Mouse (Mus musculus) brain, embryonic 14.5 days (tissue): ENCODE measurements around the gene Col4a3. TPM values are rescaled to one million over a fixed set of nuclear protein-coding genes. Genes with fewer than 3 reads are reported as not detected.

Experiments
- DNase-seq: peaks from one replicate; pipeline ENCODE4 v3.0.0-alpha.2; 2011; ENCODE audit warnings: low read depth
- CTCF ChIP-seq: fragments of 200-500 bp; IDR thresholded peaks from 2 replicates; pipeline ENCODE4 v1.5.1; 2012; ENCODE audit warnings: inconsistent platforms, mild to moderate bottlenecking, moderate library complexity, borderline replicate concordance; ENCODE audit not compliant: insufficient read depth, insufficient read length; ENCODE audit errors: extremely low read depth
- POLR2A ChIP-seq: fragments of 200-500 bp; IDR thresholded peaks from 2 replicates; pipeline ENCODE4 v1.6.1; 2012; ENCODE audit warnings: mild to moderate bottlenecking, inconsistent platforms, borderline replicate concordance; ENCODE audit not compliant: poor library complexity, insufficient read depth, insufficient read length, severe bottlenecking; ENCODE audit errors: extremely low read depth
- polyA plus RNA-seq: library from polyadenylated mRNA; depleted of rRNA; stranded (reverse); fragments of >200 nt; gene quantifications from 2 replicates; pipeline ENCODE4 v1.2.3, GENCODE M21; 2012

Col4a3 gene
- polyA plus RNA-seq, 1 experiment: 0.25 TPM

DNA sequence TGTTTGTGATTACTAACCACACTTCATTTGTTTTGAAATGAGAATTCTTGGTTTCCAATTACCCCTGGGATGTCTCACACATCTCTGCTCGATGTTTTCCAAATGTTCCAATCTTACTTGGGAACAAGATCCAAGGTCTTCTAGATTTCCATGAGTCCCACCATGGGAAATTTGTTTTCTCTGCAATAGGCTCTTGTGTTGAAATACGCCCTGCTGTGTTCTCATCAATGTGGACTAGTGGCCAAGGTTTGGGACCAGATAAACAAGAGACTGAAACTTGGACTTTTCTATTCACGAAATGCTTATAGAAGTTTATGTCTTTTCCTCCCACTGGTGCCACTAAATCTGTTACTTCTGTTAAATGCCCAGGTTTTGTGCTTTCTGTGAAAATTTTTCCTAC, 11.0 kb upstream of the Col4a3 start:
- TF ChIP-seq CTCF (no peak), POLR2A (no peak)
- DNase-seq: no peak

- DNase-seq: no peak
Measured at GRCm38 (mm10) chr1:82576182-82576581, 10.5 kb upstream of the Col4a3 start.

GRCm38 (mm10) chr1:82577339-82577738, 9.4 kb upstream of the Col4a3 start:
- no peak for DNase-seq
- TF ChIP-seq POLR2A (no peak), CTCF (no peak)

More at GRCm38 (mm10) chr1:82576182-82576581, 10.5 kb upstream of the Col4a3 start:
- TF ChIP-seq POLR2A (no peak), CTCF (0 out of 2 replicates have a peak, but pooled peaks have one; percentile 15)

DNA sequence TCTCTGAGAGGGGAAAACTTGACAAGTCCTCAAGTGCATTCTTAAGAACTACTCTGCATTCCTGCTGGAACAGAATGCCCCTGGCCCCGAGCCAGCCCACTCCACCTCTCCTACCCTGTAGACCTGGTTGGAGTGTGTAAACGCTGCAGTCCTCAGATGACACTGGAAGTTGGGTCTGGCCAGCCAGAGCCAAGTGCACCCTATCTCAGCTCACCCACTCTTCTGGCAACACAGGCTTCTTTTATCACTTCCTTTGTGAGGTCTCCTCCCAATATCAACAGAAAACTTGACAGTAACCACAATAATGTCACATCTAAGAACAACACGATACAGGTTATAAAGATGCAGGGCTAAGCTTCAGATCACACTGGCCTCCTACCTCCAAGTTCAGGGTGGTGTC, 8.8 kb upstream of the Col4a3 start:
- DNase-seq: no peak

DNA sequence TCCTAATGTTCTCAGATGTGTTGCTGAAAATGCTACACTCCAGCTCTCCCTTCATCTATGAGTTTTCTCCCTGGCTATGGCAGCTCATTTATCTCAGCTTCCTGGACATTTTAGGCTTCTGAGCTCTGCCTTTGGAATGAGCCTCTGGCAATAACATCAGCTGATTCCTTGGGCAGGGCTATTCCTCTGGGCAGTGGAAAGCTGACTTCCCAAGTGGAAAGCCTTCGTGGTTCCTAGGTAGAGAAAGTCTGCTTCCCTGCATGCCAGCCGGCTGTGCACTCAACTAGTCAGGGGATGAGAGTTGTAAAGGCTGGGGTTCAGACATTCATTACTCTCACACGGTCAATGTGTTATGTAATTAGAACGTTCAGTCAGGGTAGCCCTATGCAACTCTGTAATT, 8.4 kb upstream of the Col4a3 start:
- TF ChIP-seq POLR2A: no peak
- no peak for DNase-seq

More for the DNA sequence above, 8.8 kb upstream of the Col4a3 start:
- TF ChIP-seq POLR2A (no peak), CTCF (no peak)

- TF ChIP-seq CTCF (no peak), POLR2A (no peak)
- no peak for DNase-seq
Measured at GRCm38 (mm10) chr1:82585981-82586380, 740 bp upstream of the Col4a3 start.

DNA sequence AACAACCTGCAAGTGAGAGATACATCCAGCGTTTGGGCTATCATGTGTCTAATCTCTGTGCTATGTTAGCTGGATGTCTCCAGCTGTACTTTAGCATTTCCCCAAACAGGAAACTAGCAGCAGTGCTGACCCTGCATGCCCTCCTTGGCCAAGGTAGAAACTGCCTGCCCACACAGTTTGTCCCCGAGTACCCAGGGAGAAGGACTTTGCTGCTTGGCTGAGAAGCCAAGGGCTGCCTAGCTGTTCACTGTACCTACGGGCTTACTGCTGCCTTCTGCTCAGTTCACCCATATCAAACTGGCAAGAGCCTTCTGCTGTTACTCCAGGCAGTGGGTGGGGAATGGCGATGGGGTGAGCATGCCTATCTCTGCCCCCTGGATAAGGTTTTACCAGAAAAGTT, 3.5 kb downstream of the Col4a3 start:
- TF ChIP-seq CTCF: no peak
- no peak for TF ChIP-seq POLR2A
- DNase-seq: no peak

DNA sequence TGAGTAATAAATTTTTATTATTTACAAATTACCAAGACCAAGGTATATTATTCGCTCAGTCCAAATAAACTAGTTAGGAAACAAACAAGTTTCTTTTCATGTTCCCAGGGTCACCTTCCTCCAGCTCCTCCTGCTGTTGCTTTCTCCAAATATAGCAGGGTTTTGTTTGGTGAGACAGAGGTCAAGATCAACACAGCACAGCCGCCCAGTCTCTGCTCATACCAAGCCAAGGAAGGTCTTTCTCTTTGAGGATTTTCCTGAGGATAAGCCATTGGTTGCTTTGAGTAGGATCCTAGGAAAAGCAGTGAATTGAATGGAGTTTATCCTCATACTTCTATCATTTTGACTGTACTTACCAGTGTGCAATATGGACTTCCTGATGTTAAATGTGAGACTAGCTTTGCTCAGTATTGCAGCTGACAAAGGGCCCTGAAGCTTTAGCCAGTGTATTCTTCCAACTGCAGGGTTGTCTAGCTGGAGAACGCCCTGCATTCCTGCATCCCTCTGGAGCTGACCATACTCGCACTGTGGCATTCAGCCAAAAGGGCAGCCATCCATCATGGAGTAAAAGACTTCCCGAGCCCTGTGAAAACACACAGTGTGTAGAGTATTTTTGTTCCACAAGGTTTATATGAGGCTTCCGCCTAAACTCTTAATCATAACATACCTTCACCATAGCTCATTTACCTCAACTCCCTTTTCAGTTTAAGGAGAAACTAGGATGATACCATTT, 10.3 kb downstream of the Col4a3 start:
- peak; percentile 19 for DNase-seq
- TF ChIP-seq CTCF: no peak
- no peak for TF ChIP-seq POLR2A

GRCm38 (mm10) chr1:82603198-82603950, 16.7 kb downstream of the Col4a3 start:
- TF ChIP-seq CTCF (no peak), POLR2A (no peak)
- DNase-seq: no peak

- DNase-seq: no peak
- TF ChIP-seq POLR2A (no peak), CTCF (no peak)
Measured at GRCm38 (mm10) chr1:82605347-82605746, 18.6 kb downstream of the Col4a3 start.

- TF ChIP-seq CTCF (no peak), POLR2A (no peak)
- DNase-seq: no peak
Measured at GRCm38 (mm10) chr1:82605856-82606255, 19.1 kb downstream of the Col4a3 start.
